Mouse (Mus musculus): Measurements from ENCODE around the gene Ccdc155. TPM values are rescaled to one million over a fixed set of nuclear protein-coding genes. Genes with fewer than 3 reads are reported as not detected.

Gene Ccdc155
- polyA plus RNA-seq, 1 experiment from 2014 or later = 0.48 TPM

GRCm38 (mm10) chr7:45234333-45234841, 29.7 kb upstream of the Ccdc155 start:
- H3K27ac ChIP-seq = 0 out of 2 replicates have a peak overlapping the region, but pooled peaks have one; percentile 0
- peaks cover 34% of the 10 kb centered on the region for H3K4me1 ChIP-seq
- WGBS = 7% methylated on average over 29 of the region's 29 CpGs
- H3K9ac ChIP-seq = 0 out of 2 replicates have a peak overlapping the region, but pooled peaks have one; percentile 25
- peak overlapping the region; percentile 39 for H3K4me2 ChIP-seq (replicated peaks)
- ATAC-seq (ENCODE audit: low FRiP score) = no peak; the same call in 1 of the 2 replicates
- peaks cover 40% of the 10 kb centered on the region for H3K27me3 ChIP-seq
- H3K4me3 ChIP-seq = no peak overlapping the region
- no peaks in the 10 kb centered on the region for H3K9me3 ChIP-seq (replicated peaks)
- peaks cover 30% of the 10 kb centered on the region for H3K36me3 ChIP-seq

GRCm38 (mm10) chr7:45233580-45234332, 29.1 kb upstream of the Ccdc155 start:
- WGBS = 26% methylated on average over 20 of the region's 20 CpGs
- Histone ChIP-seq H3K4me1 (peaks cover 34% of the 10 kb centered on the region), H3K9ac (0 out of 2 replicates have a peak overlapping the region, but pooled peaks have one; percentile 25), H3K4me3 (no peak overlapping the region), H3K9me3 (replicated peaks) (no peaks in the 10 kb centered on the region), H3K36me3 (peaks cover 36% of the 10 kb centered on the region), H3K4me2 (replicated peaks) (peak overlapping the region; percentile 39), H3K27ac (peak overlapping the region; percentile 7; the same call in 1 of the 2 replicates), H3K27me3 (peaks cover 34% of the 10 kb centered on the region)
- ATAC-seq (ENCODE audit: low FRiP score) = peak; percentile 23; the same call in 1 of the 2 replicates

GRCm38 (mm10) chr7:45232716-45233465, 28.2 kb upstream of the Ccdc155 start:
- peaks cover 34% of the 10 kb centered on the region for H3K4me1 ChIP-seq
- H3K9ac ChIP-seq = no peak overlapping the region
- H3K4me2 ChIP-seq (replicated peaks) = no peak overlapping the region
- H3K27ac ChIP-seq = peak overlapping the region; percentile 17; the same call in 1 of the 2 replicates
- no peaks in the 10 kb centered on the region for H3K9me3 ChIP-seq (replicated peaks)
- H3K27me3 ChIP-seq = peaks cover 25% of the 10 kb centered on the region
- WGBS = 63% methylated on average over 13 of the region's 13 CpGs
- no peak for ATAC-seq (ENCODE audit: low FRiP score)
- no peak overlapping the region for H3K4me3 ChIP-seq
- peaks cover 45% of the 10 kb centered on the region for H3K36me3 ChIP-seq

- no peak for ATAC-seq (ENCODE audit: low FRiP score)
- Histone ChIP-seq H3K9ac (no peak overlapping the region), H3K27ac (no peak overlapping the region), H3K9me3 (replicated peaks) (no peaks in the 10 kb centered on the region), H3K27me3 (peaks cover 19% of the 10 kb centered on the region), H3K4me3 (no peak overlapping the region), H3K36me3 (peaks cover 52% of the 10 kb centered on the region), H3K4me2 (replicated peaks) (no peak overlapping the region), H3K4me1 (peaks cover 34% of the 10 kb centered on the region)
- WGBS = 87% methylated on average over 11 of the region's 11 CpGs
These were observed 27.2 kb upstream of the Ccdc155 start for GRCm38 (mm10) chr7:45231941-45232340.

- Histone ChIP-seq H3K4me2 (replicated peaks) (no peak overlapping the region), H3K4me1 (peaks cover 34% of the 10 kb centered on the region), H3K36me3 (peaks cover 59% of the 10 kb centered on the region), H3K27me3 (peaks cover 13% of the 10 kb centered on the region), H3K9me3 (replicated peaks) (no peaks in the 10 kb centered on the region), H3K4me3 (no peak overlapping the region), H3K9ac (no peak overlapping the region), H3K27ac (no peak overlapping the region)
- WGBS = 89% methylated on average over 12 of the region's 12 CpGs
- ATAC-seq (ENCODE audit: low FRiP score) = no peak
These were observed 26.5 kb upstream of the Ccdc155 start for GRCm38 (mm10) chr7:45231192-45231591.

- no peak overlapping the region for H3K4me3 ChIP-seq
- WGBS = 84% methylated on average over 7 of the region's 7 CpGs
- H3K36me3 ChIP-seq = peaks cover 75% of the 10 kb centered on the region
- peaks cover 4% of the 10 kb centered on the region for H3K27me3 ChIP-seq
- H3K4me2 ChIP-seq (replicated peaks) = no peak overlapping the region
- H3K9ac ChIP-seq = no peak overlapping the region
- H3K27ac ChIP-seq = no peak overlapping the region
- no peaks in the 10 kb centered on the region for H3K9me3 ChIP-seq (replicated peaks)
- peaks cover 21% of the 10 kb centered on the region for H3K4me1 ChIP-seq
- no peak for ATAC-seq (ENCODE audit: low FRiP score)
These were observed 24.9 kb upstream of the Ccdc155 start for GRCm38 (mm10) chr7:45229459-45230203.

- peaks cover 81% of the 10 kb centered on the region for H3K36me3 ChIP-seq
- no peak overlapping the region for H3K9ac ChIP-seq
- no peak overlapping the region for H3K27ac ChIP-seq
- no peak for ATAC-seq (ENCODE audit: low FRiP score)
- 92% methylated on average over 8 of the region's 8 CpGs for WGBS
- H3K4me3 ChIP-seq = no peak overlapping the region
- peaks cover 16% of the 10 kb centered on the region for H3K4me1 ChIP-seq
- H3K9me3 ChIP-seq (replicated peaks) = no peaks in the 10 kb centered on the region
- H3K4me2 ChIP-seq (replicated peaks) = no peak overlapping the region
- H3K27me3 ChIP-seq = peaks cover 3% of the 10 kb centered on the region; the same call in 1 of the 2 replicates
These were observed 24.4 kb upstream of the Ccdc155 start for GRCm38 (mm10) chr7:45229046-45229445.

GRCm38 (mm10) chr7:45228548-45228947, 23.9 kb upstream of the Ccdc155 start:
- 95% methylated on average over 18 of the region's 18 CpGs for WGBS
- Histone ChIP-seq H3K4me1 (peaks cover 11% of the 10 kb centered on the region), H3K27ac (no peak overlapping the region), H3K27me3 (peaks cover 3% of the 10 kb centered on the region; the same call in 1 of the 2 replicates), H3K9ac (no peak overlapping the region), H3K36me3 (peaks cover 85% of the 10 kb centered on the region), H3K4me2 (replicated peaks) (no peak overlapping the region), H3K4me3 (no peak overlapping the region), H3K9me3 (replicated peaks) (no peaks in the 10 kb centered on the region)
- no peak for ATAC-seq (ENCODE audit: low FRiP score)

GRCm38 (mm10) chr7:45226421-45226820, 21.7 kb upstream of the Ccdc155 start:
- H3K4me1 ChIP-seq = no peaks in the 10 kb centered on the region
- no peaks in the 10 kb centered on the region for H3K9me3 ChIP-seq (replicated peaks)
- H3K27me3 ChIP-seq = peaks cover 3% of the 10 kb centered on the region; the same call in 1 of the 2 replicates
- H3K4me2 ChIP-seq (replicated peaks) = no peak overlapping the region
- H3K27ac ChIP-seq = no peak overlapping the region
- no peak overlapping the region for H3K9ac ChIP-seq
- H3K4me3 ChIP-seq = no peak overlapping the region
- peaks cover 87% of the 10 kb centered on the region for H3K36me3 ChIP-seq
- 95% methylated on average over 5 of the region's 5 CpGs for WGBS
- no peak for ATAC-seq (ENCODE audit: low FRiP score)

- 96% methylated on average over 7 of the region's 7 CpGs for WGBS
These were observed 20.1 kb upstream of the Ccdc155 start for GRCm38 (mm10) chr7:45224826-45225225.

GRCm38 (mm10) chr7:45221680-45222079, 17.0 kb upstream of the Ccdc155 start:
- no peak overlapping the region for H3K4me3 ChIP-seq
- H3K27me3 ChIP-seq = no peaks in the 10 kb centered on the region
- WGBS = 80% methylated on average over 2 of the region's 2 CpGs
- no peak for ATAC-seq (ENCODE audit: low FRiP score)
- H3K27ac ChIP-seq = no peak overlapping the region
- no peak overlapping the region for H3K9ac ChIP-seq
- no peaks in the 10 kb centered on the region for H3K9me3 ChIP-seq (replicated peaks)
- H3K4me1 ChIP-seq = peaks cover 32% of the 10 kb centered on the region
- no peak overlapping the region for H3K4me2 ChIP-seq (replicated peaks)
- peaks cover 84% of the 10 kb centered on the region for H3K36me3 ChIP-seq

More at GRCm38 (mm10) chr7:45224826-45225225, 20.1 kb upstream of the Ccdc155 start:
- Histone ChIP-seq H3K9me3 (replicated peaks) (no peaks in the 10 kb centered on the region), H3K4me2 (replicated peaks) (no peak overlapping the region), H3K9ac (no peak overlapping the region), H3K4me1 (peaks cover 6% of the 10 kb centered on the region; the same call in 1 of the 2 replicates), H3K27me3 (no peaks in the 10 kb centered on the region), H3K27ac (no peak overlapping the region), H3K4me3 (no peak overlapping the region), H3K36me3 (peaks cover 93% of the 10 kb centered on the region)
- no peak for ATAC-seq (ENCODE audit: low FRiP score)

Measured in hindbrain, embryonic 12.5 days (tissue).